Mouse (Mus musculus) ES-E14 (cell line): ENCODE results near the gene Gm20671.

Source experiments
- CHD2 ChIP-seq: IDR thresholded peaks from 2 replicates; pipeline ENCODE4 v1.6.1; 2014; ENCODE audit warnings: mild to moderate bottlenecking, low read depth, low read length, inconsistent platforms
- MAFK ChIP-seq: IDR thresholded peaks from 2 replicates; pipeline ENCODE4 v1.6.1; 2014; ENCODE audit warnings: mild to moderate bottlenecking, low read depth, low read length, inconsistent platforms; ENCODE audit not compliant: insufficient read depth

GRCm38 (mm10) chr5:32785313-32785915 lies 41.5 kb downstream of the Gm20671 start, which contains the start of gene Pisd:
- TF ChIP-seq MAFK (no peak), CHD2 (no peak)
